ENCODE assay signal across 8 mouse cellular contexts in the genomic region with DNA sequence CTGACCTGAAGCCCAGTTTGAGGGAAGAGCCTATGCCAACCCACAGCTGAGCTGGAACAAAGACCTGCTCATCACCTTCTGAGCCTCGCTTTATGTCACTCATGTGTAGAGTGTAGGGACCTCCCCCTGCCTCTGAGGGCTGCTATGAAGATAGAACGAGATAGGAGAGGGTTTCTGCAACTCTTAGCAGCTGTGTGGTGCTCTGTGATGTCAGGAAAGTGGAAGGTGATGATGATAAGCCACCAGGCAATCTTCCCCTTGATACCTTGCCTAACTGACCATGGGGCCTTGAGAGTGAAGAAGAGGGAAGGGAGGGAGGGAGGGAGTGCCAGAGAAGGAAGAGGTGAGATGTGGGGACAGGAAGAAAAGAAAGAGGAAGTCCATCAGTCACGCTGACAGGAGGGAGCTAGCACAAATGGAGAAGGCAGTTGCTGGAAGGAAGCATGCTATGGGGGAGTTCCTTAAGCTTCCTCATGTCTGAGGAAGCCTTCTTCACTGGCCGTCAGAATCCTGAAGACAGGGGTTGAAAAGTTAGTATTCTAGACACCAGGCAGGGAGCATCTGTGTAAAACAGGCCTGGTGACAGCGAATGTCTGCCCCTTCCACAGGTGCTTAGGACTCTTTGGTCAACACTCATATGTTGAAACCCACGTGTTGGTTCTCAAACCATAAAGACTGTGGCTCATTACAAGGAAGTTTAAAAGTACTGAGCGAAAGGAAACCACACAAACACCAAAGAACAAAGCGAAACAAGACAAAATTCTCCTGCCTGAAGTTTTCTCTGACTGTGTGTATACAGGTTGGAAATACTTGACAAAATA. TPM values are rescaled to one million over a fixed set of nuclear protein-coding genes. Genes with fewer than 3 reads are reported as not detected.
DNase-seq lines count a peak whose midpoint lies in the region; ATAC-seq and TF ChIP-seq lines count a peak whose summit lies in the region.

A gene (plus strand): TSS at position 196 of the 821 bp plus-strand sequence.

- intact Hi-C loops in gastrocnemius, adult 2 months (cut with DNase I), result no loop called here

- no peak for TF ChIP-seq CTCF in gastrocnemius, adult 2 months (IDR thresholded peaks at IDR 0.05)

- H3K9ac ChIP-seq in hindbrain, embryonic 15.5 days, result no peak within 1 kb of the TSS

- H3K9me3 ChIP-seq in hindbrain, embryonic 15.5 days, result no peaks in the 10 kb centered on the region

- no peaks in the 10 kb centered on the region for H3K27me3 ChIP-seq in hindbrain, embryonic 15.5 days

- no peak within 1 kb of the TSS for H3K27ac ChIP-seq in gastrocnemius, adult 2 months
- H3K27ac ChIP-seq in hindbrain, embryonic 15.5 days (replicated peaks), result peak within 1 kb of the TSS; percentile 22; the same call in 1 of the 2 replicates

- no peak within 1 kb of the TSS for H3K4me3 ChIP-seq in gastrocnemius, adult 2 months
- no peak within 1 kb of the TSS for H3K4me3 ChIP-seq in hindbrain, embryonic 15.5 days

- no peak for DNase-seq in adrenal gland, postnatal 14 days
- no peak for DNase-seq in adrenal gland, adult 18-20 months (ENCODE audit: low spot score in 2 of 2)
- peak; percentile 62 for DNase-seq in CD4-positive helper T cell, adult 2 months (ENCODE audit: low read depth, low spot score)
- no peak for DNase-seq in gastrocnemius, adult 2 months
- DNase-seq in lung, postnatal 36 days, result peak; percentile 29
- DNase-seq in thymus, postnatal 25 days, result peak; percentile 24
- DNase-seq in cerebellum, postnatal 10 days, result no peak

- H3K36me3 ChIP-seq in hindbrain, embryonic 15.5 days, result no peaks in the 10 kb centered on the region

- H3K4me1 ChIP-seq in hindbrain, embryonic 15.5 days (replicated peaks), result peaks cover 12% of the 10 kb centered on the region

- WGBS in hindbrain, embryonic 15.5 days, result 80% methylated on average over 8 of the region's 8 CpGs

- no peak within 1 kb of the TSS for H3K4me2 ChIP-seq in hindbrain, embryonic 15.5 days

- no peak for ATAC-seq in hindbrain, embryonic 15.5 days (ENCODE audit: low FRiP score, low read depth)

RNA-seq across cellular contexts. Expression of the gene that starts here (rescaled TPM):
- 13.0 and 14.2 TPM in 2 replicates for total RNA-seq in adrenal gland, postnatal 14 days (2021)
- 1 to 10 TPM; 6.1 to 7.5 TPM for total RNA-seq in adrenal gland, adult 18-20 months (2021)
- total RNA-seq in gastrocnemius, adult 2 months (2021), result 10 to 100 TPM; 18.5 to 36.0 TPM
- 24.7 and 26.5 TPM in 2 replicates for polyA plus RNA-seq in hindbrain, embryonic 15.5 days (2015; fragmentation: Nextera tagmentation; extraction: Ambion mirVana)

Comparison
In these comparisons a context has a peak if more than half of its experiments do, and no peak if none do; other contexts are left out.
1. DNase-seq: peak in CD4-positive helper T cell, adult 2 months (single experiment), lung, postnatal 36 days (single experiment) and thymus, postnatal 25 days (single experiment); none in adrenal gland, postnatal 14 days (single experiment), adrenal gland, adult 18-20 months (0 of 2), gastrocnemius, adult 2 months (single experiment) and cerebellum, postnatal 10 days (0 of 2).